8 mouse cellular contexts compared by ENCODE assay signal in genomic region chr9:61360727-61361631, GRCm38 (mm10). TPM values are rescaled to one million over a fixed set of nuclear protein-coding genes. Genes with fewer than 3 reads are reported as not detected.
DNase-seq lines count a peak whose midpoint lies in the region; ATAC-seq and TF ChIP-seq lines count a peak whose summit lies in the region.

No protein-coding gene starts in this region.

- H3K4me3 ChIP-seq in thymus, adult 2 months (ENCODE audit: control insufficient read depth, insufficient read depth, low read length) = no peak overlapping the region
- H3K4me3 ChIP-seq in forebrain, embryonic 15.5 days = no peak overlapping the region
- no peak overlapping the region for H3K4me3 ChIP-seq in left cerebral cortex, adult 2 months

- H3K36me3 ChIP-seq in thymus, adult 2 months (ENCODE audit: control insufficient read depth, insufficient read depth, low read length) = no peaks in the 10 kb centered on the region
- H3K36me3 ChIP-seq in forebrain, embryonic 15.5 days = no peaks in the 10 kb centered on the region

- H3K4me2 ChIP-seq in forebrain, embryonic 15.5 days (replicated peaks) = no peak overlapping the region; the same call in 1 of the 2 replicates

- no peak for TF ChIP-seq CTCF in thymus, adult 2 months (IDR thresholded peaks at IDR 0.05; ENCODE audit: borderline replicate concordance, control insufficient read depth, extremely low read depth, insufficient read depth, low read length, poor library complexity)
- no peak for TF ChIP-seq CTCF in left cerebral cortex, adult 2 months (IDR thresholded peaks at IDR 0.05)

- no peaks in the 10 kb centered on the region; the same call in 1 of the 2 replicates for H3K27me3 ChIP-seq in thymus, adult 2 months (ENCODE audit: control insufficient read depth, insufficient read depth, low read length)
- H3K27me3 ChIP-seq in forebrain, embryonic 15.5 days = peaks cover 13% of the 10 kb centered on the region; the same call in 1 of the 2 replicates

- DNase-seq in thymus, adult 2 months = peak; percentile 49
- DNase-seq in thymus, adult 18-20 months = no peak
- peak; percentile 78 for DNase-seq in kidney, postnatal 10 days
- DNase-seq in neural tube, embryonic 10.5 days (ENCODE audit: extremely low spot score, low spot score) = peak; percentile 90
- no peak for DNase-seq in right cerebral cortex, adult 2 months (ENCODE audit: low spot score in 2 of 2)
- no peak for DNase-seq in left cerebral cortex, adult 2 months (ENCODE audit: extremely low spot score in 1 of 2, low spot score in 2 of 2)
- no peak for DNase-seq in spleen, postnatal 36 days (ENCODE audit: low spot score in 2 of 2)

- H3K27ac ChIP-seq in thymus, adult 2 months (ENCODE audit: control insufficient read depth, insufficient read depth, low read length) = no peak overlapping the region
- H3K27ac ChIP-seq in forebrain, embryonic 15.5 days (replicated peaks) = peak overlapping the region; percentile 46
- no peak overlapping the region for H3K27ac ChIP-seq in left cerebral cortex, adult 2 months

- H3K9me3 ChIP-seq in forebrain, embryonic 15.5 days = peaks cover 2% of the 10 kb centered on the region; the same call in 1 of the 2 replicates

- peak; percentile 88 for ATAC-seq in forebrain, embryonic 15.5 days (replicated peaks)

- WGBS in thymus, adult 2 months = 80% methylated on average over 17 of the region's 17 CpGs
- 23% methylated on average over 17 of the region's 17 CpGs for WGBS in forebrain, embryonic 15.5 days

- TF ChIP-seq POLR2A in thymus, adult 2 months (IDR thresholded peaks at IDR 0.05; ENCODE audit: control insufficient read depth, extremely low read depth, insufficient read depth, low read length, poor library complexity) = no peak

- H3K4me1 ChIP-seq in thymus, adult 2 months (replicated peaks; ENCODE audit: control insufficient read depth, insufficient read depth, low read length) = peaks cover 10% of the 10 kb centered on the region
- H3K4me1 ChIP-seq in forebrain, embryonic 15.5 days = peaks cover 27% of the 10 kb centered on the region

- intact Hi-C loops in left cerebral cortex, adult 2 months (cut with DNase I) = no loop called here

- H3K9ac ChIP-seq in forebrain, embryonic 15.5 days (replicated peaks) = no peak overlapping the region

RNA-seq across cellular contexts. Expression of gene Tle3, which starts 11.2 kb away (rescaled TPM):
- polyA plus RNA-seq in thymus, adult 2 months (2012; rRNA removed) = 205 and 254 TPM in 2 replicates
- polyA plus RNA-seq in forebrain, embryonic 15.5 days (2015; fragmentation: Nextera tagmentation; extraction: Ambion mirVana) = 39.9 and 40.9 TPM in 2 replicates
- total RNA-seq in left cerebral cortex, adult 2 months (2021) = 10 to 100 TPM; 69.2 to 71.5 TPM

Comparison
In these comparisons a context has a peak if more than half of its experiments do, and no peak if none do; other contexts are left out.
1. DNase-seq: peak in thymus, adult 2 months (single experiment), kidney, postnatal 10 days (single experiment) and neural tube, embryonic 10.5 days (single experiment); none in thymus, adult 18-20 months (0 of 2), right cerebral cortex, adult 2 months (0 of 2), left cerebral cortex, adult 2 months (0 of 2) and spleen, postnatal 36 days (0 of 2).